Mouse (Mus musculus): ENCODE measurements around the gene Coro7.

Gene Coro7

GRCm38 (mm10) chr16:4647651-4648141, 31.9 kb downstream of the Coro7 start:
- DNase-seq = no peak

DNA sequence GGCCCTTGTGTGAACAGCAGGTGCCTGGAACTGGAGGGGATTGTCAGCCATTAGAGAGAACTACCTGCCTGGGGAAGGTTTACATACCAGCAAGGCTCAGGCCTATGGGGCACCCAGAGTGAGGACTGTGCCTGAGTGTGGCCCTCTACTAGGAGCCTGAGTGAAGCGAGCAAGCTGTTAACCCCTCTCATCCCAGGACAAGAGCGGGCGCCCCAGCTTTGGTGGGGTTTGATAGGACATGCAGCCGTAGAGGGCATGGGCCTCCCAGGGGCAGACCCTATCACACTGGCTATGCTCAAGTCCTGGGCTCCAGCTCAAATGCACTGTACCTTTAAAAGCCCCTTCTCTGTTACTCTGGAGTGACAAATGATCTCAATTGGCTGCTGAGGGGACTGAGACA, 32.7 kb downstream of the Coro7 start:
- DNase-seq = no peak

DNA sequence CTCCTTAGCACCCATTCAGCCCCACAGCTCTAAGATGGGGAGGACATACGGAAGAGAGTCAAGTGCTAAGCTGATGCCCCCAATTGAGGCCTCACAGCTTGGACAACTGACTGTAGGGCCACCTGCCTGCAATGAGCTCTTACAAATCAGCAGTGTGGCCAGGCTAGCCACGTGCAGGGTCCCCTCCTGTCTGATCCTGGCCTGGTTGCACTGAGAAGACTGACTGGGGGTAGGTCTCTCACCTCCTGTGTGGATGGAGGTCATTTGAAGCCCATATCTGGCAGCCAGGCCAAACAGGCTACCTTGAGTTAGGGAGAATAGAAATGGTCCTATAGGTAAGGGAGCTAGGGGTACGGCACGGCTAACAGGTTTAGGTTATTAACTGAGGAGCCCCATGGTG, 33.7 kb downstream of the Coro7 start:
- no peak for DNase-seq

DNA sequence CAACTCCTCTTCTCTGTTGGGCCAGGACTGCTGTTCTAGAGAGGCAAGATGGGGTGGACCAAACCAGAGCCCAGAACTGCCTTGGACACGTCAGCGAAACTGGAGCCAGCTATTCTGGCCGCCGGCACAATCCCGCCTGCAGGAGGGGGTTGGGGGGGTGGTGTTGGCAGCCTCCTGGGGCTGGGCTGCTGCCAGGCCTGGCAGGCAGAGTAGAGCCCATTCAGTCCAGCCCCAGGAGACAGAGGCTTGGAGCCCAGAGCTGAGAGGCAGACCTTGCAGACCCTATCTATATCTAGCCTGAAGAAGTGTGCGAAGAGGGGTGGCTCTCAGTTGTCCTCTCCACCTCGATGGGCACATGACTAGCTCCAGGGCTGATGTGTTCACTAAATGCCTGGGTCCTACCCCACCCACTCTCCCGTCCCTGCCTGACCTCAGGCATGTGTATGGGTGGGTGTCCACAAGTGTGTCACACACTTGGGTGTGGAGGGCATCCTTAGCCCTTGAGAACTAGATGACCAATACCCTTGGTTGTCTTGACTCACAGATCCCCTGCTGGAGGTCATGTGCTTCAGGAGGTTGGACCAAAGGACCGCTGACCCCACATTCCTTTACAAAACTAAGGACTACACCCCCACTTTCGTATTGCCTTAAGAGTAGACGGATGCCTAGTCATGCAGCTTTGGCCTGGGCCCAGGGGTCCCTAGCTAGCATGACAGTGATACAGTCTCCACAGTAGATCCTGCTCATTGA, 35.7 kb downstream of the Coro7 start:
- DNase-seq = peak; percentile 89

- no peak for DNase-seq
Observed at GRCm38 (mm10) chr16:4642937-4643336, 36.6 kb downstream of the Coro7 start.

GRCm38 (mm10) chr16:4642190-4642589, 37.4 kb downstream of the Coro7 start:
- DNase-seq = peak; percentile 74

DNA sequence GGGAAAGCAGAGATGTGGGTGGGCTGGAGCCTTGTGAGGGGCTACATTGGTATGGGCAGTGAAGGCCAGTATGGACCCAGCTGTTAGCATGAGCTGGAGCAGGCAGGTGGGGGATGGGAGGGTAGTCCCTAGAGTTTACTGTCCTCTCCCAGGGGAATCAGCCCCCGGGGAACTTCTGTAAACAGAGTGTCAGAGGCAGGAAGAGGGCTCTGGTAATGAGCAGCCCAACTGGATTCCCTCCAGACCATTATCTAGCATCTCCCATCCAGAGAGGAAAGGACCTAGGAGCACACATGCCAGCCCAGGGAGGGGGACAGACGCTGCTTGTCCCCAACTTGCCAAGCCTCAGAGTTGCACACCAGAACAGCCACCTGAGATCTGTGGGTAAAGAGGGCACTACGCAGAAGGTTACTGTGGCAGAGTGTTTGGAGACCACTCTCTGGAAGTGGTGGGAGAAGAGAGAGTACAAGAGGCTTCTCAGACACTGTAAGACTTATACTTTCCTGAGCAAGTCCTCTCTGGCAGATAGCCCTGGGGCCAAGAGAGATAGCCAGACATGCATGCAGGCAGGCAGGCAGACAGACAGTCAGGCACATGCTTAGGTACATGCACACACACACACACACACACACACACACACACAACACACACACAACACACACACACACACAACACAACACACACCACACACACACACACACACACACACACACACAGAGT, 38.3 kb downstream of the Coro7 start:
- peak; percentile 54 for DNase-seq

DNA sequence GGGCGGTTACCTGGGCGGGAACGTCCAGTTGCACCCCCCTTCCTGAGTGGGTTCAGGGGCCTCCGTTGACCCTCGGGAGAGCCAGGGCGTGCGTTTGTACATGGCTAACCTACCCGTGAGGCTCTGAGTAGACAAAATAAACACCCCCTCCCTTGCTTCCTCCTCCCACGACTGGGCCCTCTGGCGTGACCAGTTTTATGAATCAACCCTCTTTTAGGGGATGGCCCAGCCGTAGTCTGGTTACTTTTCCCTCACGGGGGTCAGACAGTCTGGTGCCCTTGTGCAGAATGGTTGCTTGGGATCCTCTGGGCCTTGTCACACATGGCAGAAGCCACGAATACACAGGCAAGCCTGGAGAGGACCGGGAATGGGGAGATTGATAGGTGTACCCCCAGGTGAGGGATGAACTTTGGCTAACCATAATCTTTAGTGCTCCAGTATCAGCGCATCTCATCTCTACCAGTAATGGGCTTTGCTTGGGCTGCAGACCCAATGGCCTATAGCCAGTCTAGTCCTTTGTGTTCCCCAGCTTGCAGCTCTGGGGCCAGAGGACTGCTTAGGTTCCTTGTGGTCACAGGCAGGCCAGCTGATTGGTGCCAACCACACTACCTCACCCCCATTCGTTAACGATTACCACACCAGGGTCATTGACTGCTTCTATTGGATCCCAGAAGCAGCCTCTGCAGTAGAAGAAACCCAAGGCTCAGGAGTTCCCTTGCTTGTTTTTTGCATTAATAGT, 39.1 kb downstream of the Coro7 start:
- DNase-seq = peak; percentile 93

DNA sequence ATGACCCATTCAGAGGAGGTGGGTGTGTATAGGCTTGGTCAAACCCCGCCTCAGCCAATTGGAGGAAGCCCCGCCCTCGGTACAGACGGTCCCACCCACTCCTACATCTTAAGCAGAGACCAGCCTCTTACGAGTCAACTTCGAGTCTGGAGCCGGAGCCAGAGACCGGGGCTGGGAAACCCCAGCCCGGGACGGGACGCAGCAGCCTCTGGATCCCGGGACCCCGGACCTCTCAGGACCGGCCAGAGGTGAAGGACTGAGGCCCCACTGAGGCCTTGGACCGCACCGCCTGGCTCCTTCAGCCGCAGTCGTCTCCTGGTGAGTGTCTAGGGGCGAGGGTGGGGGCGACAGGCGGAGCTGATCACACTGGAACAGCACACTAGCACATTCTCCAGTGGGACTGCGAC, 39.7 kb downstream of the Coro7 start, which contains the start of the genes Vasn and Dnaja3:
Gene Vasn, plus strand, starts transcription at position 111 of the 407 bp plus-strand sequence.
Gene Dnaja3, plus strand, starts transcription at position 159 of the 407 bp plus-strand sequence.
- peak; percentile 94 for DNase-seq

DNA sequence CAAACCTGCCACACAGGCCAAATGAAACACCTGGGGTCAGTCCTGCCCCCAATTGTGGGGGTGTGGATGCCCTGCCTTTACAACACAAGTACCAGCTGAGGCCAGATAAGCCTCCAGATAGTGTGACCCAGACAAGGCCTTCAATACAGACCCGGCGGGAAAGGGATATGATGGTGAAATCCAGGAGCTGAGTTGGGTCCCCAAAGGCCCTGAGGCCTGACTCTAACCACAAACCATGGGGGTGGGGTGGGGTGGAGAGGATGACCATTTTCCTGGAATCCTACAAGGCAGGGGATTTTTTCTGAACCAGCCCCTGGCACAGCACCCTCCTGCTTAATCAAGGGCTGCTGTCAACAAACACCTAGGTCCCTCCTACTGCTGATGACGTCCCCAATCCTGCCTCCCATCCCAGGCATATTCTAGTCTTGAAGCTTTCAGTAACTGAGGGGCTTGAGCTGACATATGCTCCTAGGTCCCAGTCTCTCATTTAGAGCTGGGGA, 40.6 kb downstream of the Coro7 start:
- no peak for DNase-seq

- DNase-seq = no peak
Observed at GRCm38 (mm10) chr16:4635760-4636159, 43.8 kb downstream of the Coro7 start.

- DNase-seq = no peak
Observed at GRCm38 (mm10) chr16:4634681-4635080, 44.9 kb downstream of the Coro7 start.

DNA sequence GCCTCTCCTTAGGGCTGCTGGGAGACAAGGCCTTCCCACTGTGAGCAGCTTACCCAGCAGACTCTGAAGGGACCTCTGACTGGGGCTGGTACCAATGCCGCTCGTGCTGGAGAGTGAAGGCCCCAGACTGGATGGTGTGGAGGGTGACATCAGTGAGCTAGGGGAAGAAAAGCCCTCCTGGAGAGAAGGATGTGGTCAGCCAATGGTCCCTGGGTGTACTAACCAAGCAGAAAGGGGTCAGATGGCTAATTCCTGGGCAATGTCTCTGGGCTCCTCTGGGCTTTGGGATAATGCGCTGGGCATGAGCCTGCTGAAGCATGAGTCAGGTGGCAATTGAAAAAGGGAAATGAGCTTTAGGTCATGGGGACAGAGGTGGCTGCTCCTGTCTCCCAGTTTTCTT, 45.9 kb downstream of the Coro7 start:
- no peak for DNase-seq

GRCm38 (mm10) chr16:4632050-4632449, 47.5 kb downstream of the Coro7 start:
- DNase-seq = no peak

GRCm38 (mm10) chr16:4629950-4630349, 49.6 kb downstream of the Coro7 start:
- peak; percentile 80 for DNase-seq

- peak; percentile 64 for DNase-seq
Observed at GRCm38 (mm10) chr16:4628898-4629419, 50.6 kb downstream of the Coro7 start.

GRCm38 (mm10) chr16:4627105-4627504, 52.5 kb downstream of the Coro7 start:
- DNase-seq = no peak

- DNase-seq = peak; percentile 92
Observed at GRCm38 (mm10) chr16:4624481-4625110, 55.0 kb downstream of the Coro7 start, which contains the start of gene Pam16. TSS of gene Pam16 (minus strand) at chr16:4624988.

GRCm38 (mm10) chr16:4624074-4624473, 55.5 kb downstream of the Coro7 start:
- DNase-seq = no peak

DNA sequence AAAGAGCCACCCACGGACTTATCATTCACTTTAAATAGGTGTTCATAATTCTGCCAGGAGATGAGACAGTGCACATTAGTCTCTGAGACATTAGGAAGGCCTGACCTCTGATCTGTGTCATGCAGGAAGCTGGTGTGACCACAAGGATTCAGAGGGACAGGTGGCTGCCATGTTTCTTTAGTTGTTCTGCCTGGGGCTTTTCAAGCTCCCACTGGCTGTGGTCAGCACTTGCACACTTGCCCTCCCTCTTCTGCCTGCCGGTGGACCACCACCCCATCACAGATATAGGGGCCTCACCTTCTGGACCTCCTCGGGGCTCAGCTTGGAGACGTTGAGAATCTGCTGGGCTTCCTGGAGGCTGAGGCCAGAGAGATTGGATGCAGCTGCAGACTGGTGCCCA, 62.7 kb downstream of the Coro7 start:
- DNase-seq = no peak

- DNase-seq = no peak
Observed at GRCm38 (mm10) chr16:4615297-4615696, 64.3 kb downstream of the Coro7 start.

- peak; percentile 92 for DNase-seq
Observed at GRCm38 (mm10) chr16:4614639-4615038, 64.9 kb downstream of the Coro7 start.

Data from kidney, adult 11 months (tissue).